Mouse (Mus musculus): ENCODE data around the gene Chad. TPM values are rescaled to one million over a fixed set of nuclear protein-coding genes. Genes with fewer than 3 reads are reported as not detected.

The Chad gene
- polyA plus RNA-seq, 1 experiment, result 0.63 TPM

- 90% methylated on average over 5 of the region's 5 CpGs for WGBS
These were observed 1.5 kb upstream of the Chad start for GRCm38 (mm10) chr11:94563383-94563782.

GRCm38 (mm10) chr11:94563821-94564220 lies 1.0 kb upstream of the Chad start:
- no peak for DNase-seq (ENCODE audit: low read depth, low spot score)
- 65% methylated on average over 5 of the region's 5 CpGs for WGBS

More at GRCm38 (mm10) chr11:94563383-94563782, 1.5 kb upstream of the Chad start:
- DNase-seq (ENCODE audit: low read depth, low spot score), result no peak

GRCm38 (mm10) chr11:94565151-94565479 lies 268 bp downstream of the Chad start:
- WGBS, result 32% methylated on average over 16 of the region's 16 CpGs
- no peak for DNase-seq (ENCODE audit: low read depth, low spot score)

GRCm38 (mm10) chr11:94566534-94566933 lies 1.7 kb downstream of the Chad start:
- WGBS, result 43% methylated on average over 6 of the region's 6 CpGs
- DNase-seq (ENCODE audit: low read depth, low spot score), result no peak

GRCm38 (mm10) chr11:94567326-94567725 lies 2.5 kb downstream of the Chad start:
- no peak for DNase-seq (ENCODE audit: low read depth, low spot score)
- WGBS, result 48% methylated on average over 7 of the region's 7 CpGs

GRCm38 (mm10) chr11:94570612-94571011 lies 5.8 kb downstream of the Chad start:
- WGBS, result 62% methylated on average over 9 of the region's 9 CpGs
- DNase-seq (ENCODE audit: low read depth, low spot score), result no peak

GRCm38 (mm10) chr11:94571850-94572249 lies 7.0 kb downstream of the Chad start:
- DNase-seq (ENCODE audit: low read depth, low spot score), result no peak

GRCm38 (mm10) chr11:94574560-94574959 lies 9.7 kb downstream of the Chad start:
- no peak for DNase-seq (ENCODE audit: low read depth, low spot score)
- WGBS, result 10% methylated on average over 6 of the region's 7 CpGs

More at GRCm38 (mm10) chr11:94571850-94572249, 7.0 kb downstream of the Chad start:
- 91% methylated on average over 1 of the region's 1 CpGs for WGBS

GRCm38 (mm10) chr11:94575036-94575435 lies 10.2 kb downstream of the Chad start:
- WGBS, result 32% methylated on average over 2 of the region's 2 CpGs
- DNase-seq (ENCODE audit: low read depth, low spot score), result no peak

GRCm38 (mm10) chr11:94576361-94576760 lies 11.5 kb downstream of the Chad start:
- no peak for DNase-seq (ENCODE audit: low read depth, low spot score)
- WGBS, result 80% methylated on average over 9 of the region's 9 CpGs

- no peak for DNase-seq (ENCODE audit: low read depth, low spot score)
- WGBS, result 57% methylated on average over 5 of the region's 5 CpGs
These were observed 15.4 kb downstream of the Chad start for GRCm38 (mm10) chr11:94580111-94580740.

GRCm38 (mm10) chr11:94585091-94585490 lies 20.2 kb downstream of the Chad start:
- DNase-seq (ENCODE audit: low read depth, low spot score), result no peak
- 82% methylated on average over 9 of the region's 9 CpGs for WGBS

- 87% methylated on average over 6 of the region's 6 CpGs for WGBS
- DNase-seq (ENCODE audit: low read depth, low spot score), result no peak
These were observed 22.7 kb downstream of the Chad start for GRCm38 (mm10) chr11:94587511-94587910.

GRCm38 (mm10) chr11:94596311-94596852 lies 31.5 kb downstream of the Chad start:
- peak; percentile 97 for DNase-seq (ENCODE audit: low read depth, low spot score)
- 38% methylated on average over 7 of the region's 7 CpGs for WGBS

GRCm38 (mm10) chr11:94597319-94597718 lies 32.5 kb downstream of the Chad start:
- DNase-seq (ENCODE audit: low read depth, low spot score), result peak; percentile 92
- 14% methylated on average over 4 of the region's 4 CpGs for WGBS

- WGBS, result 35% methylated on average over 6 of the region's 6 CpGs
- DNase-seq (ENCODE audit: low read depth, low spot score), result no peak
These were observed 33.7 kb downstream of the Chad start for GRCm38 (mm10) chr11:94598437-94599120.

- WGBS, result 52% methylated on average over 7 of the region's 7 CpGs
- DNase-seq (ENCODE audit: low read depth, low spot score), result no peak
These were observed 35.6 kb downstream of the Chad start for GRCm38 (mm10) chr11:94600447-94600846.

- no peak for DNase-seq (ENCODE audit: low read depth, low spot score)
- under 1% methylated on average over 52 of the region's 52 CpGs for WGBS
These were observed 36.8 kb downstream of the Chad start, which contains the start of gene Acsf2 for GRCm38 (mm10) chr11:94601321-94602281. Gene Acsf2 (minus strand): TSS chr11:94601871.

- 71% methylated on average over 11 of the region's 11 CpGs for WGBS
These were observed 37.6 kb downstream of the Chad start for GRCm38 (mm10) chr11:94602356-94602955.

More at GRCm38 (mm10) chr11:94602356-94602955, 37.6 kb downstream of the Chad start:
- DNase-seq (ENCODE audit: low read depth, low spot score), result no peak

All from large intestine, adult 2 months (tissue).